Mouse (Mus musculus): ENCODE measurements around the gene Thbs3. TPM values are rescaled to one million over a fixed set of nuclear protein-coding genes. Genes with fewer than 3 reads are reported as not detected.
A peak's percentile ranks its signal among the peaks of the same experiment; 100 is the strongest.
"Not testable (repeated sequence)": the region's sequence is repeated elsewhere in the genome, so short reads cannot be mapped to it uniquely, and the experiment has no call there.

The Thbs3 gene
- polyA plus RNA-seq, 1 experiment from 2014 or later = 46.2 TPM

- H3K27ac ChIP-seq; H3K9ac ChIP-seq; H3K27me3 ChIP-seq; H3K9me3 ChIP-seq; ATAC-seq (ENCODE audit: insufficient number of reproducible peaks, insufficient read depth, low FRiP score, low TSS enrichment); H3K36me3 ChIP-seq; H3K4me3 ChIP-seq: not testable (repeated sequence)
- Histone ChIP-seq H3K4me1 (peaks cover 19% of the 10 kb centered on the region), H3K4me2 (replicated peaks) (peak overlapping the region; percentile 70)
- 75% methylated on average over 7 of the region's 7 CpGs for WGBS
These were observed 1.4 kb downstream of the Thbs3 start for GRCm38 (mm10) chr3:89216407-89216806.

DNA sequence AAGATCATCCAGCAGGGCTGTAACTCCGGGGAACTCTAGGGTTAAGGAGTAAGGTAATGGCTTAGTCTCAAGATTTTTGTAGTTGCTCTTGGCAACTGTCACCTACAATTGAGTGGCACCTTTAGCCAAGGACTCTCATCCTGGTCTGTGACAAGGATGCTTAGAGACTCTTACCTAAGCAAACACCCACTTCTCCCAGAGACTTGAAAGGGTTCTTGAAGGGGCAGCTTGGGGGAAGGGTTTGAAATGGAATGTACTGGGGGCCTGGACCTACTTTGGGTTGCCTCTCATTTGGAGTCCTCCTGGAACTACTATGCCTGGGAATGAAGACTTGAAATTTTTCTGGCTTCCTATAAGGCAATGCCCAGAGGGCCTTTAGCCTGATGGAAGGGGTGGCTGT, 3.3 kb downstream of the Thbs3 start:
- Histone ChIP-seq H3K9ac (no peak overlapping the region), H3K27me3 (no peaks in the 10 kb centered on the region), H3K4me1 (peaks cover 11% of the 10 kb centered on the region), H3K9me3 (no peaks in the 10 kb centered on the region), H3K4me2 (replicated peaks) (no peak overlapping the region), H3K4me3 (no peak overlapping the region), H3K36me3 (peaks cover 12% of the 10 kb centered on the region), H3K27ac (no peak overlapping the region)
- no peak for ATAC-seq (ENCODE audit: insufficient number of reproducible peaks, insufficient read depth, low FRiP score, low TSS enrichment)
- 94% methylated on average over 1 of the region's 1 CpGs for WGBS

DNA sequence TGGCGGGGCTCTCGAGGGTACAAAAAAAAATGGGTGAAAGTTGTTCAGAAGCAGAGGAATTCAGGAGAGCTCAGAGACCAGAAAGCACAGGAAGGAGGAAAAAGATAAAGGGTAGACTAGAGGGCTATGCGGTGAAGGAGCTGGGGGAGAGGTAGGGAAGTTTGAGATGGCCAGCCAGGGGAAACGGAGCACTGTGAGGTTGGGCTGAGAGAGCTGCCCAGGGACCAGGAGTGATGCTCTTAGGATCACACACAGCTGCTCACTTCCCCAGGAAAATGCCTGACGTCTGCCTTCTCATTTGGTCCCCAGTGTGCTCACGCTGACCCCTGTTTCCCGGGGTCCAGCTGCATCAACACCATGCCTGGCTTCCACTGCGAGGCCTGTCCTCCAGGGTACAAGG, 4.6 kb downstream of the Thbs3 start:
- 40% methylated on average over 8 of the region's 8 CpGs for WGBS
- H3K9me3 ChIP-seq = no peaks in the 10 kb centered on the region
- no peak overlapping the region for H3K9ac ChIP-seq
- peaks cover 14% of the 10 kb centered on the region for H3K36me3 ChIP-seq
- no peak overlapping the region for H3K4me3 ChIP-seq
- no peaks in the 10 kb centered on the region for H3K27me3 ChIP-seq
- peaks cover 11% of the 10 kb centered on the region for H3K4me1 ChIP-seq
- H3K4me2 ChIP-seq (replicated peaks) = no peak overlapping the region
- no peak overlapping the region for H3K27ac ChIP-seq
- ATAC-seq (ENCODE audit: insufficient number of reproducible peaks, insufficient read depth, low FRiP score, low TSS enrichment) = no peak

DNA sequence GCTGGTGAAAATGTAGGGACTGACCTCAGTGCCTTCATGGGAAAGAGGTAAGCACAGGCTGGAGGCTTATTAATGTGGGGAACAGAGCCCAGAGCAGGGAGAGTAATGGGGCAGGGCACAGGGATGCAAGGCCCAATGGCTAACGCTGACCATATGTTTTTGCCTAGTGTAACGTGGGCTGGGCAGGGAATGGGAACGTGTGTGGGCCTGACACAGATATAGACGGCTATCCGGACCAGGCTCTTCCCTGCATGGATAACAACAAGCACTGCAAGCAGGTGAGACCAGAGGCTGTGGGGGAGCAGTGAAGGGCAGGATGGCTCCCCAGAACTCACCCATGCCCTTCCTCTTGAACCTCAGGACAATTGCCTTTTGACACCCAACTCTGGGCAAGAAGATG, 6.2 kb downstream of the Thbs3 start:
- H3K27me3 ChIP-seq = no peaks in the 10 kb centered on the region
- peaks cover 14% of the 10 kb centered on the region for H3K36me3 ChIP-seq
- no peak overlapping the region for H3K4me2 ChIP-seq (replicated peaks)
- ATAC-seq (ENCODE audit: insufficient number of reproducible peaks, insufficient read depth, low FRiP score, low TSS enrichment) = no peak
- H3K4me3 ChIP-seq = no peak overlapping the region
- peaks cover 9% of the 10 kb centered on the region for H3K4me1 ChIP-seq
- no peak overlapping the region for H3K9ac ChIP-seq
- no peaks in the 10 kb centered on the region for H3K9me3 ChIP-seq
- WGBS = 26% methylated on average over 5 of the region's 5 CpGs
- no peak overlapping the region for H3K27ac ChIP-seq

- 72% methylated on average over 11 of the region's 11 CpGs for WGBS
- no peaks in the 10 kb centered on the region for H3K9me3 ChIP-seq
- 0 out of 2 replicates have a peak overlapping the region, but pooled peaks have one; percentile 51 for H3K27ac ChIP-seq
- peaks cover 10% of the 10 kb centered on the region for H3K36me3 ChIP-seq
- no peak overlapping the region for H3K9ac ChIP-seq
- no peak for ATAC-seq (ENCODE audit: insufficient number of reproducible peaks, insufficient read depth, low FRiP score, low TSS enrichment)
- H3K4me2 ChIP-seq (replicated peaks) = peak overlapping the region; percentile 95
- H3K4me1 ChIP-seq = peaks cover 29% of the 10 kb centered on the region
- peak overlapping the region; percentile 46; the same call in 1 of the 2 replicates for H3K4me3 ChIP-seq
- H3K27me3 ChIP-seq = peaks cover under 1% of the 10 kb centered on the region; the same call in 1 of the 2 replicates
These were observed 9.8 kb downstream of the Thbs3 start for GRCm38 (mm10) chr3:89224796-89225195.

- Histone ChIP-seq H3K4me1 (peaks cover 29% of the 10 kb centered on the region), H3K36me3 (peaks cover 10% of the 10 kb centered on the region), H3K27ac (peak overlapping the region; percentile 51), H3K9me3 (no peaks in the 10 kb centered on the region), H3K9ac (peak overlapping the region; percentile 72), H3K4me3 (peak overlapping the region; percentile 46; the same call in 1 of the 2 replicates), H3K27me3 (peaks cover 7% of the 10 kb centered on the region; the same call in 1 of the 2 replicates), H3K4me2 (replicated peaks) (peak overlapping the region; percentile 95)
- ATAC-seq (ENCODE audit: insufficient number of reproducible peaks, insufficient read depth, low FRiP score, low TSS enrichment) = no peak
- 52% methylated on average over 12 of the region's 12 CpGs for WGBS
These were observed 10.4 kb downstream of the Thbs3 start for GRCm38 (mm10) chr3:89225321-89225815.

- H3K9ac ChIP-seq = peak overlapping the region; percentile 72
- H3K36me3 ChIP-seq = peaks cover 10% of the 10 kb centered on the region
- H3K4me2 ChIP-seq (replicated peaks) = peak overlapping the region; percentile 95
- peaks cover 29% of the 10 kb centered on the region for H3K4me1 ChIP-seq
- H3K27ac ChIP-seq = peak overlapping the region; percentile 51
- H3K4me3 ChIP-seq = peak overlapping the region; percentile 46
- 34% methylated on average over 4 of the region's 4 CpGs for WGBS
- H3K9me3 ChIP-seq = no peaks in the 10 kb centered on the region
- ATAC-seq (ENCODE audit: insufficient number of reproducible peaks, insufficient read depth, low FRiP score, low TSS enrichment) = no peak
- H3K27me3 ChIP-seq = peaks cover 12% of the 10 kb centered on the region; the same call in 1 of the 2 replicates
These were observed 10.9 kb downstream of the Thbs3 start for GRCm38 (mm10) chr3:89225918-89226317.

GRCm38 (mm10) chr3:89226361-89226760, 11.4 kb downstream of the Thbs3 start:
- Histone ChIP-seq H3K9me3 (no peaks in the 10 kb centered on the region), H3K9ac (peak overlapping the region; percentile 72), H3K4me2 (replicated peaks) (peak overlapping the region; percentile 95), H3K36me3 (peaks cover 10% of the 10 kb centered on the region), H3K4me3 (peak overlapping the region; percentile 46), H3K27me3 (peaks cover 16% of the 10 kb centered on the region; the same call in 1 of the 2 replicates), H3K4me1 (peaks cover 29% of the 10 kb centered on the region), H3K27ac (peak overlapping the region; percentile 51; the same call in 1 of the 2 replicates)
- ATAC-seq (ENCODE audit: insufficient number of reproducible peaks, insufficient read depth, low FRiP score, low TSS enrichment) = no peak
- 20% methylated on average over 11 of the region's 11 CpGs for WGBS

GRCm38 (mm10) chr3:89226900-89227299, 11.9 kb downstream of the Thbs3 start, which contains the start of gene Mtx1:
Gene Mtx1 (minus strand): TSS chr3:89227088.
- H3K4me1 ChIP-seq = peaks cover 29% of the 10 kb centered on the region
- ATAC-seq (ENCODE audit: insufficient number of reproducible peaks, insufficient read depth, low FRiP score, low TSS enrichment) = peak; percentile 0; the same call in 1 of the 2 replicates
- WGBS = 3% methylated on average over 21 of the region's 21 CpGs

GRCm38 (mm10) chr3:89227307-89228179, 12.6 kb downstream of the Thbs3 start:
- peaks cover 19% of the 10 kb centered on the region; the same call in 1 of the 2 replicates for H3K27me3 ChIP-seq
- peaks cover 9% of the 10 kb centered on the region for H3K36me3 ChIP-seq
- ATAC-seq (ENCODE audit: insufficient number of reproducible peaks, insufficient read depth, low FRiP score, low TSS enrichment) = peak; percentile 83
- whole genome bisulfite sequencing = 3% methylated on average over 41 of the region's 41 CpGs
- peak overlapping the region; percentile 46 for H3K4me3 ChIP-seq
- peak overlapping the region; percentile 95 for H3K4me2 ChIP-seq (replicated peaks)
- H3K9me3 ChIP-seq = no peaks in the 10 kb centered on the region
- peaks cover 29% of the 10 kb centered on the region for H3K4me1 ChIP-seq
- H3K27ac ChIP-seq = peak overlapping the region; percentile 80
- peak overlapping the region; percentile 72 for H3K9ac ChIP-seq

More at GRCm38 (mm10) chr3:89226900-89227299, 11.9 kb downstream of the Thbs3 start, which contains the start of gene Mtx1:
- peak within 1 kb of the TSS; percentile 95 for H3K4me2 ChIP-seq (replicated peaks)
- no peaks in the 10 kb centered on the region for H3K9me3 ChIP-seq
- peaks cover 10% of the 10 kb centered on the region for H3K36me3 ChIP-seq
- H3K27ac ChIP-seq = peak within 1 kb of the TSS; percentile 80
- peak within 1 kb of the TSS; percentile 72 for H3K9ac ChIP-seq
- H3K27me3 ChIP-seq = peaks cover 19% of the 10 kb centered on the region; the same call in 1 of the 2 replicates
- H3K4me3 ChIP-seq = peak within 1 kb of the TSS; percentile 46

- ATAC-seq (ENCODE audit: insufficient number of reproducible peaks, insufficient read depth, low FRiP score, low TSS enrichment) = no peak
- Histone ChIP-seq H3K4me1 (peaks cover 29% of the 10 kb centered on the region), H3K27ac (peak overlapping the region; percentile 80)
These were observed 13.2 kb downstream of the Thbs3 start for GRCm38 (mm10) chr3:89228180-89228549.

More at GRCm38 (mm10) chr3:89228180-89228549, 13.2 kb downstream of the Thbs3 start:
- peaks cover 19% of the 10 kb centered on the region; the same call in 1 of the 2 replicates for H3K27me3 ChIP-seq
- H3K4me3 ChIP-seq = peak overlapping the region; percentile 46
- peaks cover 3% of the 10 kb centered on the region for H3K36me3 ChIP-seq
- H3K9ac ChIP-seq = peak overlapping the region; percentile 47; the same call in 1 of the 2 replicates
- H3K9me3 ChIP-seq = no peaks in the 10 kb centered on the region
- WGBS = under 1% methylated on average over 18 of the region's 20 CpGs
- peak overlapping the region; percentile 95 for H3K4me2 ChIP-seq (replicated peaks)
